Mouse (Mus musculus) frontal cortex, postnatal 25 days (tissue): ENCODE data around the gene Creb5.

ENCODE experiments used
- DNase-seq, 2 experiments: peaks; one replicate each; pipeline ENCODE4 v3.0.0; 2022; ENCODE audit warnings: low spot score in 2 of 2

Gene Creb5

DNA sequence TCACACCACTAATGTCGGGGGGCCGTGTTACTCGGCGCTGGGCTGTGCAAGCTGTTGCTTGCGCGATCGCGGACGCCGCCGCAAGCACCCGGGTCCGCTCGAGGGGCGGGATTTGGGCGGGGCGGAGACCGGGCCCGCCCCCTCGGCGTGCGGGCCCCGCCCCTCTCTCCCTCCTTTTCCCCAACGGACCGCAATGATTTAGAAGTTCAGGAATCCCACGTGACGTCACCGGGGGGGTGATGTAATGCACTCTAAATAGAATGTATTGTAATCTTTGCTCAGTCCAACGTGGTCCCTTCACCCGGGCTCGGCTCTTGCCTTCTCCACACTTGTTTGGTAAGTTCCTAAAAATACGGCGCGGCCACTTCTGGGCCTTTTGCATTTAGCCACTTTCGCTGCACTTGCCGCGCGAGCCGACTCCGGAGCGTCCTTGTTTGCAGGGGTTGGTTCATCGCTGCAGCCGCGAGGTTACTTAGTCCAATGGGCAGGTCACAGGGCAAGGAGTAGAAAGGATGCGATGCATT is at the start of gene Creb5:
Creb5 (plus strand) TSS at position 233 of the 524 bp plus-strand sequence.
- peak; percentile 43 to 63 for DNase-seq

DNA sequence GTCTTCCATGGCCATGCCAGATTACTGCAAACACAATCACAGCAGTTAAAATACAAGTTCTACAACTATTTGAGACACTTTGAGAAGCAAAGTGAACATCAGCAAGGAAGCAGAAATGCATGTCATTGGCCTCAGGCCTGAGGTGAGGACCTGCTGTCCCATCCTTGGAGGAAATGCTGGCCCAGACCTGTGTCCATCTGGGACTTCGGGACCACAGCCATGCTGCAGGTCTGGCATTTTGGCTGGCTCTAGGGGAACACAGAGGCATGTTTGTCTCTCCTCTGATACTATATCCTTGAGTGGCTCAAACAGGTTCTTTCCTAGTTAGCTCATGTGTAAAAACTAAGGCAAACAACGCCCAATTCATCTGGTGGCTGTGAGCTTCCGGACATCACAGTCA is 27.2 kb upstream of the Creb5 start:
- DNase-seq, result no peak

DNA sequence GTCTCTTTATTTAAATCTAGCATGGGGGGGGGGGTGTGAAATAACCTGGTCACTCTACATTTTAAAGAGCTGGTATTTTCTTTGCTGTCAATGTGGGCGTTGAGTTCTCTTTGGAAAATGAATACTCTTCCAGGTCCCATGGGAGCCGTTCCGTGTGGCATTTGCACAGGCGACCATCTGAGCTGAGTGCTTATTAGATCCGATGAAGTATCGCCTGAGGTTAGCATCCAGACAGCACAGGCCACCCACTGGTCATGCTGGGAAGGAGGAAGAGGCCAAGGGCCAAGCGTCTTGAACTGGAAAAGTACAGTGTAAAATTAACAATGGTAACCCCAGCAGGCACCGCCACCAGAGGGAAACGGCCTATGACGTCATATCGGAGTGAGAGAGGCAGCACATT is 24.7 kb upstream of the Creb5 start:
- no peak for DNase-seq

DNA sequence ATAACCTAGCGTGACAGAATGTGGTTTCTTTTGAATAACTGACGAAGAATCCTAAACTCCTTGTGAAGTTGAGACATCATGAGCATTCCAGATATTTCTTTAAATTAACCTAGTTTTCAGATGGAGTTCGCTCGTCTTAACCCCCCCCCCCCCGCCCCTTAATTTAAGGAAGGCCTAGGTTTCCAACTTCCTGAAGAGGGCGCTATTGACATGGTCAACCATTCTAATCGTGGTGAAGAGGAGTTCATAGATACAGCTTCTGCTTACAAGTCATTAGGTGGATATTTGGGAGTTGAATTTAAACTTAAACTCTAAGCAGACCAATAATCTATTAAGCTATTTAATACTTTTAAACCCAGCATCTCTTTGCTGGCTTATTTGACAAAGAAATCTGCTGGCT is 20.0 kb upstream of the Creb5 start:
- DNase-seq, result no peak

DNA sequence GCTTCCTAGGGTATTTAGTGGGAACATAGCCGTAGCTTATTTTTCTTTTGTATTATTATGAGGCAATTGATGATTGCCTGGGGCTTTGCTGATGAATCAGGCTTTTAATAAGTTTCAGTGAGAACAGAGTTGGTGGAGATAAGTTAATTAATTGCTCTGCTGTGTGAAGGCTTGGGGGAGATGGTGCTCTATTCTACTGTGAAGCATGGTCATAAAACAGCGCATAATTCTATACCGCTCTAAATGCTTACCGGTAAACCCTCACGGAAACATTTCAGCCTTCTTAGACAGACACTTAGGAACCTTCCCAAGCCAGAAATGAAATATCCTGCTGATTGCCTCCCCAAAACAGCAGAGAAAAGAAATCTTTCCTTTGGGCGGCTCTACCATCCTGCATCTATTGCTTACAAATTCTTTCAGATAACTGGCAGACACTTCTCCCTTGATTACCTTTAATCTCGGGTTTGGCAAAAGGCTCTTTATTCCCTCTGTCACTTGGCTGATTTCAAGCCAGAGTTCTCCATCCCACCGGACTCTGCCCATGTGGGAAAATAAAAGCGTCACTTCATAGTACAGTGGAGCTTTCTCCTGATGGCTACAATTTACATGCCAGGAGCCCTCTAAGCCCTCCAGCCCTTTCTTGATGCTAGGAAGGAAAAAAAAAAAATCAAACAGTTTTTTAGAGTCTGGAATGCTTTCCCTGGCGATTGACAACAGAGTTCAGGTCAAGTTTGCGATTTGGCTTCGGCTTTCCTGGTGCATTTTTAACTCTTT is 19.2 kb upstream of the Creb5 start:
- DNase-seq, result no peak

GRCm38 (mm10) chr6:53271216-53271615 is 15.9 kb upstream of the Creb5 start:
- no peak for DNase-seq

DNA sequence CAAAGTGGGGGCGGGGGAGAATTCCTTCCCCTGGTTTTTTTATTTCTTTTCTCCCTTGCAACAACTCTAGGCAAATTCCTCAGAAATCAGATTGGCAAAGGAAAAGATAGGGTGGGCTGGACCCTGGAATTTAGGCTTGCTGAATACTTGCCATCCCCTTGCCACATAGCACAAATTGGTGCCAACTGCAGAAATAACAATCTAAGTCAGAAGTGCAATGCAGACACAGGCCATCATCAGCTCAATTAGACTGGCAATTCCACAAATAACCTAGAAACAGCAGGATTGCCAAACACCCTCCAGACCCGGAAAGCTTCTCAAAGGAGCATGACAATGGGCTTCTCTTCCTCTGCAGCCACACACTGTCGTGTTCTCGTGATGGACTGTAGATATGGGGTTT is 15.4 kb upstream of the Creb5 start:
- DNase-seq, result no peak

GRCm38 (mm10) chr6:53286389-53287037 is 557 bp upstream of the Creb5 start:
- no peak for DNase-seq

DNA sequence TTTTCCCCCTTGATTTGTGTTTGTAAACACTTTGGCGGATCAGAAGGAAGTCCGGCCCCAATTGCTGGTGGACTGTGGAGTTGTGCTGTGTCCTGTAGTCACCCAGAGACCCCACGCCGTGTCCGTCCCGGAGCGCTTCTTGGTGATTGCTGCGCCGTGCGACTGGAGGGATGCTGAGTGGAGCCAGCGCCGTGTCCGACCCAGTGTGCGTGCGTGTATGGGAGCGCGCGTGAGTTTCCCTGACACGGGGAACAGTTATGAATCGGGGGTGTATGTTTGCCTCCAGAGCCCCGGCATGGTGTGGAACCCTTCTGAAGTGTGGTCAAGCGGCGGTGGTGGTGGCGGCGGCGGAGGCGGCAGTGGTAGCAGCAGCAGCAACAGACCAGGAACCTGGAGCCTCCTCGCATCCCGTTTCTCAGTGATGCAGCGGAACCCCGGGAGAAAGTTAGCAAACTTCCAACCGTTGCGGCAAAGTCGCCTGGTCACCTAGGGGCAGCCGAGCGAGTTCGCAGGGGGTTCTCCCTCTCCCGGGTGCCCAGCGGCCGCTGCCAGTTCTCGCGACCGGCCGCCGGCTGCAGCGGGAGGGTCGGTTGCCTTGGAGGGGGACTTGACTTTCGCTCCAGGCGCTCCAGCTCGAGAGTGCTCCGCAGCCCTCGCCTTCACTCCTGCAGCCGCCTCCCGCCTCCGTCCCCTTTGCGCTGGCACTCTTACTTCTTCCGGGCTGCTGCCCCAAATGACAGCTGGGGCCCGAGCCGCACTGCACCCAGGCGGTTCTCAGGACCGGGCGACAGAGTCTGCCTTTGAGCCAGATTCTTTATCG is 702 bp downstream of the Creb5 start:
- no peak for DNase-seq

GRCm38 (mm10) chr6:53288584-53289558 is 1.8 kb downstream of the Creb5 start:
- DNase-seq, result no peak

DNA sequence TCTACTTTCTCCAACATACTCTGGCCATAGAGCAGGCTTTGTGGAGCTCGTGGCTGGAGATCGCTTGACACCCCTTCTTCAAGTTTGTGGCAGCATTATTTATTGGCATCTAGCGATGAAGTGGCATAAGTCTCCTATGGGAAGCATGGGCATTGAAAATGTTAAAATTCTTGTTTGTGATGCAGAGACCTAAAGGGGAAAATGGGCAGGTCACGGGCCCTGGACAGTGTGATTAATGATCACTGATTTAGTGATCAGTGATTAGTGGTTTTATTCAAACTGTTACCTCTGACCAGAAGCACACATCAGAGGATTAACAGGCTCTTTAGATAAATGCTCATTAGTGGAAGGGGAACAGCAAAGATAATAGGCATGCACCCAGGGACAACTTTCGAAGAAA is 2.6 kb downstream of the Creb5 start:
- no peak for DNase-seq

- DNase-seq, result no peak
These were observed 3.3 kb downstream of the Creb5 start for GRCm38 (mm10) chr6:53290215-53290990.

GRCm38 (mm10) chr6:53292931-53293330 is 5.9 kb downstream of the Creb5 start:
- DNase-seq, result no peak

DNA sequence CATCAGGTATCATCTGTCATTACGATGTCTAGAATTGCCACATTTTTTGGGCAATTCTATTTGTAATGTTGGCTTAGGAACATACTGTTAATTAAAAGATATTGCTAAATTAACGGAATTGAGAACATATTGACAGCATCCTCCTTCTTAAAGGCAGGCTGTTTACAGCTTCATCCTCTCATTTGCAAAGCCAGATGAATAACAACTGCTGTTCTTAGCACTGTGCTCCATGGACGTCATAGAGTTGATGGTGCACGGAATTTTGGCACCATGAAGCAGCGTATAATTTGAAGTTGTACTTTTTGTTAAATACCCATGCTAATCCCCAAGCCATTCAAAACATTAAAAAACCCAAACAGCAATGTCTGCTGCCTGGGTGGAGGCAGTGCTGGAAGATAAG is 10.8 kb downstream of the Creb5 start:
- no peak for DNase-seq

DNA sequence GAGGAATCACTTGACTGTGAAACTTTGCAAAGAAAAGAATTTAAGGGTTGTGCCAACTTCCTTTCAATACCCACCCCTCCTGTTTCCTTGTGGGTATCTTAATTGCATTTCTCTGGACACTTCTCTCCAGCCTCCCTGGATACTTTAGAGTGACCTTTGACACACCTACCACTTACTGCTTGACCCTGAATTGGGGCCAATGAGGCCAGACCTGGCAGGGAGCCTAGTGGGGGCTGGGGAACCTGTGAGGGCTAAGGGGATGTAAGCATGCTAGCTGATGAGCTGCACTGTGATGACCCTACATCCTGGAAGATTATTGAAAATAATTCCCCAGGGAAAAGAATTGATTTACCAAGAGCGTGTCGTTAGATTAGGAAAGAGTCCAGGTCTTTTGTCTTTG is 17.1 kb downstream of the Creb5 start:
- DNase-seq, result no peak

DNA sequence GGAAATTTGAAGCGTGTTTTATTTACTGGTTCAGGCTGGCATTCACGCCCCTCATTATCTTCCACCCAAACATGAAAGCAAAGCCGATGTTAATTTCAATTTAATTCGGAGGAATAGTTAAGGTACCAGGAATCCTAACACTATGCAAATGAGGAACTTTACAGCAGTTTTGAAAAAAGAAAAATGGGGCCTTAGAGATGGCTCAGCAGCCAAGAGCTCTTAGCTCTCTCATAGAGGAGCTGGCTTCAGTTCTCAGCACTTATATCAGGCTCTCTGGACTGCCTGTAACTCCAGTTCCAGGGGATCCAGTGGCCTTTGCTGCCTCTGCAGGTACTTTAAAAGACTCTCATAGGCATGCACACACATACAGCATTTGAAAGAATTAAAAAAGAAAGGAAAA is 19.1 kb downstream of the Creb5 start:
- no peak for DNase-seq

GRCm38 (mm10) chr6:53306710-53307109 is 19.6 kb downstream of the Creb5 start:
- DNase-seq, result no peak

GRCm38 (mm10) chr6:53308684-53309083 is 21.6 kb downstream of the Creb5 start:
- DNase-seq, result no peak

DNA sequence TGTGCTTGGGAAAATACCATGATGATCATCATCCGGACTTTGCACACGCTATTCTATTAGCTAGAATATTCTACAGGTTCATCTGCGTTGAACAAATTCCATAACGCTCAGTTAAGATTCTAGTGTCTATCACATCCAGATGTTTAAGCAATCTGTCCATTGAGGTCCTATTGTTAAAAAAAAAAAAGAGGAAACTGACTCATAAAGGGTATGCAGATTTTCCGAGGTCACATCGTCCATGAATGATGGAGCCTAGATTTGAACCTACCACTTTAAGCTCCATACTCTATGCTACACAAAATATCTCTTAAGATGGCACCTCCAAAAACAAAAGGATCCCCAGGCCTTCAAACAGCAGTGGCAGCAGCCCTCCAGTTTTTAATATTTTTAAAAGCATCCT is 26.5 kb downstream of the Creb5 start:
- no peak for DNase-seq

DNA sequence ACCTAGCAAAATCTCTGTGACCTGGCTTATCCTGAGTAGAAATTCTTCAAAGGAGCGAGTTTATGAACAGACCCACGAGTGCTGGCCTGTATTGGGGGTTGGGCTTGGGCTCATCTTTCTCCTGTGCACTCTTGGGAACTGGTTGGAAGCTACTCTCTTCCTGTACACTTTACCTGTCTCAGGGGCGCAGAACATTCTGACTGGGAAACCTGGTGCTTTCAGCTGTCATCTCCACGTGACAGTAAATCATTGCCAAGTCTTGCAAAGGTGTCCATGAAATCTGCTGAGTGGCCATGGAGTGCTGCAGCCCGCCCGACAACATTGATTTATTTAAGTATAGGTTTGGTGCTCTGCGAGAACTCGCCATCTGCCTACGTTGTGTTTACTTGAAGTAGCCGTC is 27.1 kb downstream of the Creb5 start:
- no peak for DNase-seq
